Mouse (Mus musculus): Measurements from ENCODE around the gene Zmiz1.

GRCm38 (mm10) chr14:25476048-25476447 lies 17.1 kb downstream of the Zmiz1 start:
- TF ChIP-seq CTCF (IDR thresholded peaks at IDR 0.05; ENCODE audit: control insufficient read depth, insufficient read depth, low read length) (no peak), POLR2A (IDR thresholded peaks at IDR 0.05; ENCODE audit: borderline replicate concordance, control insufficient read depth, low read depth, low read length) (no peak)
